Mouse (Mus musculus) heart, embryonic 16.5 days (tissue): Measurements from ENCODE around the gene Cox4i2. TPM values are rescaled to one million over a fixed set of nuclear protein-coding genes. Genes with fewer than 3 reads are reported as not detected.

ENCODE experiments used
- ATAC-seq: fragments of 200-750 bp; cut with Nextera tagmentation; replicated peaks from 2 replicates; pipeline ENCODE4 v1.8.0; 2017; ENCODE audit warnings: moderate number of reproducible peaks; ENCODE audit not compliant: insufficient read depth, low FRiP score; ENCODE audit errors: extremely low read depth
- H3K27ac ChIP-seq: fragments of 300-500 bp; sonication (generic); 2 replicates; pipeline ENCODE4 v1.5.1; 2014; ENCODE audit warnings: mild to moderate bottlenecking, low read length, control low read depth, moderate library complexity
- H3K27me3 ChIP-seq: fragments of 300-500 bp; sonication (generic); 2 replicates; pipeline ENCODE4 v1.6.1; 2014; ENCODE audit warnings: low read length, mixed read lengths; ENCODE audit not compliant: control insufficient read depth, insufficient read depth
- H3K36me3 ChIP-seq: fragments of 300-500 bp; sonication (generic); 2 replicates; pipeline ENCODE4 v1.6.1; 2014; ENCODE audit not compliant: control insufficient read depth, insufficient read depth
- H3K4me1 ChIP-seq: fragments of 300-500 bp; sonication (generic); 2 replicates; pipeline ENCODE4 v1.6.1; 2014; ENCODE audit warnings: low read length, mixed read lengths; ENCODE audit not compliant: control insufficient read depth, insufficient read depth
- H3K4me2 ChIP-seq: fragments of 300-500 bp; sonication (generic); 2 replicates; pipeline ENCODE4 v1.6.1; 2014; ENCODE audit warnings: low read depth, mild to moderate bottlenecking, control low read depth, low read length
- H3K4me3 ChIP-seq: fragments of 300-500 bp; sonication (generic); 2 replicates; pipeline ENCODE4 v1.5.1; 2014; ENCODE audit warnings: mild to moderate bottlenecking, control low read depth, low read length
- H3K9ac ChIP-seq: fragments of 300-500 bp; sonication (generic); 2 replicates; pipeline ENCODE4 v1.6.1; 2014; ENCODE audit warnings: low read length, control low read depth
- H3K9me3 ChIP-seq: fragments of 300-500 bp; sonication (generic); replicated peaks from 2 replicates; pipeline ENCODE4 v1.6.1; 2016; ENCODE audit warnings: low read length; ENCODE audit not compliant: control insufficient read depth
- WGBS: fragments of 180-500 bp; shearing (Covaris S2); extraction: QIAGEN DNeasy Blood & Tissue Kit; methylation state at CpG from one replicate; pipeline ENCODE4 v1.1.7; 2014; 5-methylcytosine and 5-hydroxymethylcytosine counted together
- polyA plus RNA-seq: library from polyadenylated mRNA; unstranded; fragments of >200 nt; fragmentation: Nextera tagmentation; extraction: Ambion mirVana; gene quantifications from 2 replicates; pipeline ENCODE4 v1.2.1, GENCODE M21; 2015

Gene Cox4i2
- polyA plus RNA-seq, 1 experiment from 2014 or later = 26.7 TPM

GRCm38 (mm10) chr2:152797589-152797988 is 43.6 kb downstream of the Cox4i2 start:
- no peaks in the 10 kb centered on the region for H3K27me3 ChIP-seq
- H3K27ac ChIP-seq = no peak overlapping the region
- no peak overlapping the region for H3K4me3 ChIP-seq
- peaks cover 20% of the 10 kb centered on the region for H3K4me1 ChIP-seq
- H3K9ac ChIP-seq = no peak overlapping the region
- WGBS = 57% methylated on average over 1 of the region's 1 CpGs
- ATAC-seq = no peak
- H3K4me2 ChIP-seq = no peak overlapping the region
- no peaks in the 10 kb centered on the region for H3K36me3 ChIP-seq
- H3K9me3 ChIP-seq = no peaks in the 10 kb centered on the region

GRCm38 (mm10) chr2:152799954-152800761 is 46.2 kb downstream of the Cox4i2 start:
- Histone ChIP-seq H3K36me3 (no peaks in the 10 kb centered on the region), H3K27ac (no peak overlapping the region), H3K27me3 (no peaks in the 10 kb centered on the region), H3K4me2 (no peak overlapping the region), H3K4me1 (peaks cover 16% of the 10 kb centered on the region), H3K9ac (no peak overlapping the region), H3K9me3 (no peaks in the 10 kb centered on the region), H3K4me3 (no peak overlapping the region)
- 72% methylated on average over 7 of the region's 7 CpGs for WGBS
- no peak for ATAC-seq

DNA sequence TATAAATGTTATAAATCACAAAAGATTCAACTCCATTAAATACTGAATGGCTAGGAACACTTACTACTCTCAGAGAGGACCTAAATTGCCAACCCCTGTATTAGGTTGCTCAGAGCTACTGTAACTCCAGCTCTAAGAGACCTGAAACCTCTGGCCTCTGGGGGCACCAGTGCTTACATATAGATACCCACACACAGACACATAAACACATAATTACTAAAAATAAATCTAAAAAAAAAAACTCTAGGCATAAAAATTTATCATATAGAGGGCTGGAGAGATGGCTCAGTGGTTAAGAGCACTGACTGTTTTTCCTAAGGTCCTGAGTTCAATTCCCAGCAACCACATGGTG is 46.8 kb downstream of the Cox4i2 start:
- ATAC-seq = no peak
- no peaks in the 10 kb centered on the region for H3K36me3 ChIP-seq
- no peak overlapping the region for H3K4me2 ChIP-seq
- H3K4me3 ChIP-seq = no peak overlapping the region
- H3K9ac ChIP-seq = no peak overlapping the region
- no peaks in the 10 kb centered on the region for H3K27me3 ChIP-seq
- H3K9me3 ChIP-seq = no peaks in the 10 kb centered on the region
- no peak overlapping the region for H3K27ac ChIP-seq
- H3K4me1 ChIP-seq = peaks cover 20% of the 10 kb centered on the region

DNA sequence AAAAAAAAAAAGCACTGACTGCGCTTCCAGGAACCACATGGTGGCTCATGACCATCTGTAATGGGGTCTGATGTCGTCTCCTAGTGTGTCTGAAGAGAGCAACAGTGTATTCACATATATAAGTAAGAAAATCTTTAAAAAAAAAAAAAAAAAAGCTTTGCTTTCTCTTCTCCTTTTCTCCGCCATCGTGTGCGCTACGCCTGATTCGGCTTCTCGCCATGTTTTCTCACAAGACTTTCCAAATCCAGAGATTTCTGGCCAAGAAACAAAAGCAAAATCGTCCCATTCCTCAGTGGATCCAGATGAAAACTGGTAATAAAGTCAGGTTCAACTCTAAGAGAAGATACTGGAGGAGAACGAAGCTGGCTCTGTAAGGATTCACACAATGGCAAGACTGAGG is 48.3 kb downstream of the Cox4i2 start:
- no peaks in the 10 kb centered on the region for H3K36me3 ChIP-seq
- H3K4me3 ChIP-seq = no peak overlapping the region
- H3K9me3 ChIP-seq = no peaks in the 10 kb centered on the region
- no peaks in the 10 kb centered on the region for H3K27me3 ChIP-seq
- no peak for ATAC-seq
- no peak overlapping the region for H3K4me2 ChIP-seq
- H3K9ac ChIP-seq = no peak overlapping the region
- H3K4me1 ChIP-seq = peaks cover 29% of the 10 kb centered on the region
- 92% methylated on average over 10 of the region's 10 CpGs for WGBS
- H3K27ac ChIP-seq = no peak overlapping the region

- Histone ChIP-seq H3K27ac (no peak overlapping the region), H3K9ac (no peak overlapping the region), H3K27me3 (no peaks in the 10 kb centered on the region), H3K9me3 (no peaks in the 10 kb centered on the region), H3K36me3 (no peaks in the 10 kb centered on the region), H3K4me2 (no peak overlapping the region), H3K4me3 (no peak overlapping the region), H3K4me1 (peaks cover 24% of the 10 kb centered on the region)
- 91% methylated on average over 5 of the region's 5 CpGs for WGBS
- no peak for ATAC-seq
Measured at GRCm38 (mm10) chr2:152803081-152803480, 49.1 kb downstream of the Cox4i2 start.

- H3K9me3 ChIP-seq = no peaks in the 10 kb centered on the region
- ATAC-seq = peak; percentile 53; the same call in 1 of the 2 replicates
- no peak overlapping the region for H3K9ac ChIP-seq
- H3K27me3 ChIP-seq = no peaks in the 10 kb centered on the region
- H3K4me3 ChIP-seq = no peak overlapping the region
- peaks cover 24% of the 10 kb centered on the region for H3K4me1 ChIP-seq
- no peaks in the 10 kb centered on the region for H3K36me3 ChIP-seq
- 15% methylated on average over 6 of the region's 6 CpGs for WGBS
- H3K4me2 ChIP-seq = no peak overlapping the region
- 0 out of 2 replicates have a peak overlapping the region, but pooled peaks have one; percentile 10 for H3K27ac ChIP-seq
Measured at GRCm38 (mm10) chr2:152804408-152805110, 50.6 kb downstream of the Cox4i2 start.

- Histone ChIP-seq H3K9me3 (no peaks in the 10 kb centered on the region), H3K4me1 (peaks cover 24% of the 10 kb centered on the region), H3K9ac (no peak overlapping the region), H3K27me3 (no peaks in the 10 kb centered on the region), H3K36me3 (no peaks in the 10 kb centered on the region), H3K4me2 (no peak overlapping the region), H3K4me3 (no peak overlapping the region), H3K27ac (no peak overlapping the region)
- 60% methylated on average over 5 of the region's 5 CpGs for WGBS
- no peak for ATAC-seq
Measured at GRCm38 (mm10) chr2:152805111-152805490, 51.1 kb downstream of the Cox4i2 start.

DNA sequence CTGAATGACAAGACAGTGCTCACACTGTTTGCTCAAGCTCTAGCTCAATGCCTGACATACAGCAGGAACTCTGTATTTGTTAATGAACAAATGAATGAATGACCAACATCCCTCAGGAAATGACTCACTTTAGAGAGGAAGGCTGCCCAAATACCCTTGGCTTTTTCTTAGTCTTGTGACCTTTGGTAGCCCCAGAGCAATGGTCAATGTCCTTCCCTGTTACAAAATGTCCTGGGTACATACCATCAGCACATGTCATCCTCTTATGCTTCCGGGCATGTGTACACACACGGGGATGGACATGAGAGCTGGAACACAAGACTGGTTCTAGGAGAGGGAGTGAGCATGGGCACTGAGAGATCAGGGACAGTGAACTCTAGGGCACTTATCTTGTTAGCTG is 52.1 kb downstream of the Cox4i2 start:
- Histone ChIP-seq H3K4me3 (no peak overlapping the region), H3K9me3 (no peaks in the 10 kb centered on the region), H3K4me1 (peaks cover 30% of the 10 kb centered on the region), H3K36me3 (no peaks in the 10 kb centered on the region), H3K4me2 (no peak overlapping the region), H3K27me3 (no peaks in the 10 kb centered on the region), H3K9ac (no peak overlapping the region), H3K27ac (peak overlapping the region; percentile 2; the same call in 1 of the 2 replicates)
- no peak for ATAC-seq
- 46% methylated on average over 2 of the region's 2 CpGs for WGBS

DNA sequence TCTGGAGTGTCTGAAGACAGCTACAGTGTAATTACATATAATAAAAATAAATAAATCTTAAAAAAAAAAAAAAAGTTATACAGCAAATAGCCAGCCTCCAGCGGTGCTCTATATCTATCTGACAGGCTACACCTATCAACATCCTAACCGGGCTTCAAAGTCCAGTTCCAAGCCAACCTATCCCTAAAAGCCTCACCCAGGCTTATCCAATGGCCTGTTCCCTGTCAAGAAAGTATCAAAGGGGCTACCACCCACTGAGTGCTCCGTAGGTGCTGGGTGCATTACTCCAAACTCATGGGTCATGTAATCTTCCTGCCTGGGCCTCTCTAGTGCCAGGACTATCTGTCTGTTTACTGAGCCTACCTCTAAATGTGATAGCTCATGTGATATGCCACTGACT is 54.2 kb downstream of the Cox4i2 start:
- H3K27ac ChIP-seq = no peak overlapping the region
- no peaks in the 10 kb centered on the region for H3K36me3 ChIP-seq
- H3K27me3 ChIP-seq = no peaks in the 10 kb centered on the region
- no peak overlapping the region for H3K4me2 ChIP-seq
- no peak overlapping the region for H3K4me3 ChIP-seq
- H3K9ac ChIP-seq = no peak overlapping the region
- no peaks in the 10 kb centered on the region for H3K9me3 ChIP-seq
- 73% methylated on average over 3 of the region's 3 CpGs for WGBS
- peaks cover 41% of the 10 kb centered on the region for H3K4me1 ChIP-seq
- no peak for ATAC-seq
